Mouse (Mus musculus): ENCODE results near the gene Jak3. TPM values are rescaled to one million over a fixed set of nuclear protein-coding genes. Genes with fewer than 3 reads are reported as not detected.

The Jak3 gene
- total and polyA plus RNA-seq, 3 experiments = 9.4 to 32.3 (median 19.0) TPM

DNA sequence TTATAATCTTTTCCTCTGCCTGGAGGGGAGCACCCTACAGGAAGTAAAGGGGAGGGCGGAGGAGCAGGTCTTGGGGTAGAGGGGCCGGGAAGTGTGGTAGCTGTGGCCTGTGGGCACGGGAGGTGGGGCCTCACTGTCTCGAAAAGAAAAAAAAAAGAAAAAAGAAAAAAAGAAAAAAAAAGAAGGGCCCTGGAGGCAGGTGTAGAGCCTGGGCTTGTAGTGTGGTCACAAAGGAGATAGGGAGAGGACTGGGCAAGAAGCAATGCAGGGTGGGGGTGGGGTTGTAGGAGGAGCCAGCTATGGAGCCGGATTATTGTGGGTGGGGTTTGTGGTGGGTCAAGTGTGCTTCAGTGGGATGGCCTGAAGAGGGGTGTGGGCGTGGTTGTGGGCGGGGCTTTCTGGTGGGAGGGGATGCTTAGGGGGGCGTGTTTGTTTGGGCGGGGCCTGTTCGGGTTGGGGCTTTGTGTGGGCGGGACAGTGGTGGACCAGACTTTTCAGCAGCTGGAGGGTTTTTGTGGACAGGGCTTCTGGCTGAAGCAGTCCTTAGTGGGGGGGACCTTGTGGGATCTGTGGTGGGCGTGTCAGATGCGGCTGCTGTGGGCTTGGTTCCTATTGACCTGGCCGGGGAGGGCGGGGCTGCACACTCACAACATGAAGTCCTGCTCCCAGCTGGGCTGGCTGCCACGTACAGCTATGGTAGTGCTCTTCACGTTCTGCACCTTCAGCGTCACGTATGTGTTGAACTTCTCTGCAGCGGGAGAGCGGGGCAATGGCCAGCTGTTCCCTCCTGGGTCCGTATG lies 10.6 kb upstream of the Jak3 start:
- peak; percentile 51 for DNase-seq

DNA sequence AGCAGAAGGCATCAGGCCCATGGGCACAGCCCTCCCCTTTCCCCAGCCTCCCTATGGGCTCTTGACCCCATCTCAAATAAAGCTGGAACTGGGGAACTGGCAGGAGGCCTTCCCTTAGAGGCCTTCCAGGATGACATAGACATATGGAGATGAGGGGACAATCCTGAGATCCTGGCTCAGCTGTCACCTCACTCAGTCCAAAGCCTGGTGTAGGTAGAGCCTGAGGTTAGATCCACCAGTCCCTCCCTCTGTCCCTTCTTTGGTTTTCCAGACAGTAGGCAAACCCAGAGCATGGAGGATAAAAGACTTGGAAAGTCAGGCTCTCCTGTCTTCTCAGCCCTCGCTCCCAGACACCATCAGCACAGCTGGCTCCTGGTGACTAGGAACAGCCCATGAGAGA lies 9.2 kb upstream of the Jak3 start:
- DNase-seq = no peak

DNA sequence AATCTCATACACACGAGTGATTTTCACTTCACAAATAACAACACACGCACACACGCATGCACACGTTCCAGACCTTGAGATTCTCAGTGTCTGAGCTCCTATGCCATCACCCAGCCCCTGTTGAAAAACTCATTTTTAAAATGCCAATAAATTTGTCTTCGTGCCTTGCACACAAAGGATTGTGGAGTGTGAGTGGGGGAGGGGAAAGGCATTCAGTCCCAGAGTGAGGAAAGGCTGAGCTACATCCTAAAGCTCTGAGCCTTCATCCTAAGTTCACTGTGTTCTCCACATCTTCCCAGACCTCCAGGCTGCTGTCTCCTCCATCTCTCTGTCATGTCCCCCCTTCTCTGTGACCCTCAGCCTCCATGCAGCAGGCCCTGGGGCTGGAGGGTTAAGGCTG lies 8.8 kb upstream of the Jak3 start:
- DNase-seq = no peak

DNA sequence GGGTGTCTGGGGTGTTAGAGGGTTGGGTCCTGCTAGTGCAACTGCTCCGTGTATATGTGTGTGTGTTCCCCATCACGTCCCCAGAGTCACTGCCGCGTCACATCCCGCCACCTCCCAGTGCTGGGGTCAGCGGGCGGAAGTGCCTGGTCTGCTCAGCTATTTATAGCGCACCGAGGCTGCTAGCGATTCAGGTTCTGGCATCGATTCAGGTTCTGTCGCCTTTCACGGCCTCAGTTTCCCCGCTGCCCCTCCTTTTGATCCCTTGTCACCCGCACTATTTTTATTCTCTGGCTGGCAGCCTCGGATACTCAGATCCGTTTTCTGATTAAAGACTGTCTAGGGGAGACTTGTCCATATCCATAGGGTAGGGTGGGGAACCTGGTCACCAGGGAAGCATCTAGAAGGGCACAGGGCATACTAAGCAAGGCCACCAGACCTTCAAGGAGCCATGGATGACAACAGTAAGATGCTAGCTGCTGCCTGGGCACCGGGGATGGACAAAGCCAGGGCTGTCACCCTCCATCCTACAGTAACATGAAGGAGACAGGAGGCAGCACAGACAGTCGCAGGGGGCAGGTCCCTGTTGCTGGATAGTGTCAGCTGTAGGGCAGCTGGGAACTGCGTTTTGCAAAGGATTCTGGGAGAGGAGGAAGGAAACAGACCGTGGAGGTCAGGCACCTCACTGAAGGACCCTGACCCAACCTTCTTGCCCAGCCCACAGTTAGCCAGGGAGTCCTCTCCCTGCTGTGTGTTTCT lies 7.7 kb upstream of the Jak3 start:
- peak; percentile 44 for DNase-seq

DNA sequence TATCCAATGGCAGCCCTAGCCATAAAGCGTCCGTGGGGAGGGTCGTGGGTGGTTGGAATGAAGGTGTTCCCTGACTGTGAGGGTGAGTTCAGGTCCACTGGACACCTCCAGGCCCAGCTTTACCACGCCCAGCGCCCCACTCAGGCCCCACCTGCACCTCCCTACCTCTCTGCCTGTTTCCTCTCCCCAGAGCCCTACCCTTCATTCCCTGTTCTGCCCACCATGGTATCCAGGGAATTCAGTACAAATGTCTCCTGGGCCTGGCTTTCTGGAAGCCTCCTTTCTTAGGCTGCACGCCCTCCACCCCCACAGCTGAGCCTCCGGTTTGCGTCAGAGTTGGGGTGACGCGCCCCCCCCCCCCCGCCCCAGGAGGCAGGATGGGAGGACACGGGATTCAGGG lies 5.9 kb upstream of the Jak3 start:
- no peak for DNase-seq

DNA sequence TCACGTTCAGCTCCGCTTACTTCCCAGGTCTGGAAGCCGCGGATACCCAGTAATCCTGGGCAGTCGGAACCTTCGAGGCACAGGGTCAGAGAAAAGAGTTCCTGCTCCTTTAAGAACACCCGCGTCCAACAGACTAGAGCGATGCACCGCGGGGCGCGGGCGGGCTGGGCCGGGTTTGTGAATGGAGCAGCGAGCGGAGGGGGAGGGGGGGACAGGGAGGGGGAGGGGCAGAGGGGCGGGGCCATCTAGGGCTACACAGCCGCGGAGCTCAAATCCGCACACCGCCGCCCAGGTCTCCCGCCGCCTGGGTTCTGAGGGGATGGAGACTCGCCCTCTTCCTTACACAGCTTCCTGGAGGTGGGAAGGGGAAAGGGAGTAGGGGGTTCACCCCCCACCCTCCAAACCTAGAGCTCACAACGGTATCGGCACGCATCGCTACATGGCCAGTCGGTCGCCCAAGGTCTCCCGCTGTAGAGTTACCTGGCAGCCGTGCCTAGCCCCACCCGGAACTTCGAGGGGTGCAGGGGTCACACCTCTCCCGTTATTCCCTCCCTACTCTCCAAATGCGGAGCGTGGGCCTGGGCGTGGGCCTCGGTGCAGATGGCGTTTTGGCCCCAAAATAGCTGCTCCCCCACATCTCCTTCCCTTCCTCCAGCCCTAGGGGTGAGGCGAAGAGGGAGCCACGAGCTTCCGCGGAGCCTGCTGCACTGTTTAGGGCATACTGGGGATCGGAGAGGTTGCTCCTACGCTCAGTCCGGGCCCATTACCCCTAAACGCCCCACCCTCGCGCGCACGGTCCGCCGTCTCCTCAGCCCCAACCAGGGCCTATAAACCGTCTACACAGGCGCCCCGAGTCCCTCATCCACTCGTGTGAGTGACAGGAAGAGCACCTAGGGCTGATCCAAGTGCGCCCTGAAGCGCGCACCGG lies 5.2 kb upstream of the Jak3 start:
- no peak for DNase-seq

DNA sequence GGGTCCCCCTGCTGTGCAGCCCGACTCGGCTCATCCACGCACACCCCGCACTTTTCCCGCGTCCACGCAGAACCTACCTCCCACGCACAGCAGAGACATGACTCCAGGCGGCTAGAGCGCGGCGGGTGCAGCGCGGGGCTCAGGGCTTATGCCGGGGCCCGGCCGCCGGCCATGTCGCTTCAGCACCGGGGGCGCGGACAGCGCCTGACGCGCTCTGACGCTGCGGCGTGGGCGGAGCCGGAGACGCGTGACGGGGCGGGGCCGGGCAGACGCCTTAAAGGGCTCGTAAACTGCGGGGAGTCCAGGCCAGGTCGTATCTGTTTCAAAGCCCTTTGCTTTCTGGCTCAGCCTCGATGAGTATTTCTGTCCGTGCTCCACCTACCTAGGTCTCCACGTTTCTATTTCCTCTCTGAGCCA lies 4.5 kb upstream of the Jak3 start, which contains the start of gene Unc13a:
Gene Unc13a, minus strand, starts transcription at position 209 of the 417 bp plus-strand sequence.
- DNase-seq = peak; percentile 92

DNA sequence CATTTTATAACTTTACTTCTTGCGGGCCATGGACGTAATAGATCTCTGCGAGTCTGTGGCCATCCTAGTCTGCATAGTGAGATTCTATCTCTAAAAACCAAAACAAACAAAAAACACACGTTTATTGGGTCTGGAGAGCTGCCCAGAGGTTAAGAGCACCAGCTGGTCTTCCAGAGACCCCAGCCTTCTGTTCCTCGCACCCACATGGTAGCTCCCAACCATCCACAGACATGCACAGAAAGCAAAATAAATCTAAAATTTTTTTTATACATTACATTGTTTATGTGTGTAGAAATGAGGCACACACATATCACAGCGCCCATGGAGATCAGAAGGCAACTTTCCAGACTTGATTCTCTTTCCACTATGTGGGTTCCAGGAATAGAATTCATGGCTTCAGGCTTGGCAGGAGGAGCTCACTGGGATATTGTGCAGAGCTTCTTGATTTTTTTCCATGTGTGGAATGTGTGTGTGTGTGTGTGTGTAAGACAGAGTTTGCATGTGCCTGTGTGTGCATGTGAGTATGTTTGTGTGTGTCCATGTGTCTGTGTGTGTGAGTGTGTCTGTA lies 3.8 kb upstream of the Jak3 start:
- DNase-seq = no peak

DNA sequence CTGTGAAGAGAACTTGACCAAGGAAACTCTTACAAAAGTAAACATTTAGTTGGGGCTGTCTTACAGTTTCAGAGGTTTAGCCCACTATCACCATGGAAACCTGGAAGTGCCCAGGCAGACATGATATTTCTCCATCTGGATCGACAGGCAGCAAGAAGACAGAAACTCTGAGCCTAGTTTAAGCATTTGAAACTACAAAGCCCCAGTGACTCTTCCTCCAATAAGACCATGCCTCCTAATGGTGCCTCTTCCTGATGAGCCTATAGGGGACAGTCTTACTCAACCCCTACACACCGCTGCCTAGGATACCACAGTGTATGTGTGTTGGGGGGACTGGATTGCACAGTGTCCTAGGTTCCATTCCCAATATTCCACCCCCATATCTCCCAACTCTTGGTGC lies 2.0 kb upstream of the Jak3 start:
- DNase-seq = no peak

DNA sequence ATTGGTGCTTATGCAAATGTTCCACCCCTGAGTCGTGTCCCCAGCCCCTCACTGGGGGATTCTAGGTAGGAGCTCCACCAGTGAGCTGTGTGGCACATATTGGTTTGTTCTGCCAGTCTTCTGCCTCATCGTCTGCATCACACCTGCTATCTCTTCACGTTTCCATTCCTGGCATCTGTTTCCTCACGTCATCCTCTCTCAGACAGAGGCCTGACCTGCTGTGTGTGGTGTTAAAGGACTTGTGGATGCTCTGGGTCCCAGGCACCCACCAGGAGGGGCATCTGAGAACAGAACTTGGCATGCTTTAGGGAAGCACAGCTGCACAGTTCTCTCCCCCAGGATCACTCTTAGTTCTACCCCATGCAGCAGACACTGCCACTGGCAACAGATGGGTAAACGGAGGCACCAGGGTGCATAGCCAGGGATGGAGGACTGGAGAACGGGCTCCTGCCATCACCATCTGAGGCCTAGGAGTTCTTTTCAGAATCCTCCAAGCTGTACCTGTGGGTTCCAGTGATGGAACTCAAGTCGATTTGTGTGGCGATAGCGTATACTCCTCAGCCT lies 558 bp upstream of the Jak3 start:
- DNase-seq = no peak

DNA sequence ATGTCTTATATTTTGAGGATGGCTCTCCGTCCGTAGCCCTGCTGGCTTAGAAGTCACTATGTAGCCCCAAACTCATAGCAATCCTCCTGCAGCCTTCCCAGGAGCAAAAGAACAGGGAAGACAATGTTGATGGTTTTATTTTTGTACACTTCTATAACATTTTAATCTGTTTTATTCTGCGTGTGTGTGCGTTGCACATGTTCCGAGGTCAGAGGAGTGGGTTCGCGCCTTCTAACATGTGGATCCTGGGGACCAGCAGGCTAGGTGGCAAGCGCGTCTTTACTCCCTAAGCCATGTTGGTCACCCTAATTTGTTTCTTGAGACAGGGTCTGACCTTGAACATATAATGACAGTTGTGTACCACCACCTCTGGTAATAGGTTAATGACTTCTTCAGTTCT lies 707 bp downstream of the Jak3 start:
- DNase-seq = no peak

DNA sequence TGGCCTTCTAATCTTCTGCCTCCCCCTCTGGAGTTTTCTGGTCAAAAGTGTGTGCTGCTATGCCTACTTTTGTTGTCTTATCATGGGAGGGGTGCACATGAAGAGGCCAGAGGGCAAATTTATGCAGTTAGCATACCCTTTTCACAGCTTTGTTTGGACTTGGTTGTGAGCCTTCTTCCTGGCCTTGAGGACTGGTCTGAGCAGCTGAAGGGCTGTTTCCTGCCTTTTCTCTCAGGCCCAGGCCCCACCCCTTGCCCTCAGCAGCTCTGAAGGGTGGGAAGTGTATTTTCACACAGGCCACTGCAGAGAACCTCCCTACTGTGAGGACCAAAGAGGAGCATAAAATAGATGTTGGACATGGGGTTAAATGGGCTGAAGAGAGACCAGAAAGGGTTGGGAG lies 1.5 kb downstream of the Jak3 start:
- peak; percentile 52 for DNase-seq

DNA sequence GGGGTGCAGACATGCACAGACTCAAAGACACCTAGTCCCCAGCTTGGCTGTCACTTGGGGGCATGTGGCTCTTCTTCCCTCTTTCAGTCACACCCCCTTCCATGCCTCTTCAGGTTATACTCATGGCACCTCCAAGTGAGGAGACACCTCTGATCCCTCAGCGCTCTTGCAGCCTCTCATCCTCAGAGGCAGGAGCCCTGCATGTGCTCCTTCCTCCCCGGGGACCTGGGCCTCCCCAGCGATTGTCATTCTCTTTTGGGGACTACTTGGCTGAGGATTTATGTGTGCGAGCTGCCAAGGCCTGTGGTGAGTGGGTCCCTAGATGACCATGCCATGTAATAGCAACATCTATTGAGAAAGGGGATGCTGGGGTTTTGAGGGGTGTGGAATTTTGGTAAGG lies 2.1 kb downstream of the Jak3 start:
- DNase-seq = no peak

DNA sequence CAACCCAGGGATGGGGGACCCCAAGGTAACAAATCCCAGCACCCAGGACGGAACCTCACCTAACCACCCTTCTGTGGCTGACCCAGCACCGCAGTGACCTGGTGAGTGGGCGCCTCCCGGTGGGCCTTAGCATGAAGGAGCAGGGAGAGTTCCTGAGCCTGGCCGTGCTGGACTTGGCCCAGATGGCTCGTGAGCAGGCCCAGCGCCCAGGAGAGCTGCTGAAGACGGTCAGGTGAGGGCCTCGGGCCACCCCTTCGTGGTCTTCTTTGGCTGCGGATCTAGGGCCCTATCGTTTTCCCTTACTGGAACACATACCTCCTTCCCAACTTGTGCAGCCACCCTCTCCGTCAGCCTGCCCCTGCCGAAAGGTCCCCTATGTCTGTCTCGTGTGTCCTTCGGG lies 3.0 kb downstream of the Jak3 start:
- no peak for DNase-seq

DNA sequence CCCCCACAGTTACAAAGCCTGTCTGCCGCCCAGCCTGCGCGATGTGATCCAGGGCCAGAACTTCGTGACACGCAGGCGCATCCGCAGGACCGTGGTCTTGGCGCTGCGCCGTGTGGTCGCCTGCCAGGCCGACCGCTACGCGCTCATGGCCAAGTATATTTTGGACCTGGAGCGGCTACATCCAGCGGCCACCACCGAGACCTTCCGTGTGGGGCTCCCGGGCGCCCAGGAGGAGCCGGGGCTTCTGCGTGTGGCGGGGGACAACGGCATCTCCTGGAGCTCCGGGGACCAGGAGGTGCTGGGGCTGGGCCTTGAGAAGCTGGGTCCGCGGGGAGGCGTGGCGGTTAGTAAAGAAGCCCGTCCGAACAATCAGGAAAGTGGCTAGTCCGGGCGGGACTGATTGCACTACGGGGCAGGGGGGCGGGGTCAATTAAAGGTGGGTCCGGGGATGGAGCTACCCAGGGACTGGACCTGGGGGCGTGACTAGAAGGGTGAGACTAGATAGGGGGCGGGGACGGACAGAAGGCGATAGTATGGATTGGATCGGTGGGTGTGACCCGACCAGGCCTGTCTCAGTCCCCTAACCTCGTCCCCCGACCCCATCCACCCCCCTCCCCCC lies 3.6 kb downstream of the Jak3 start:
- DNase-seq = peak; percentile 49

DNA sequence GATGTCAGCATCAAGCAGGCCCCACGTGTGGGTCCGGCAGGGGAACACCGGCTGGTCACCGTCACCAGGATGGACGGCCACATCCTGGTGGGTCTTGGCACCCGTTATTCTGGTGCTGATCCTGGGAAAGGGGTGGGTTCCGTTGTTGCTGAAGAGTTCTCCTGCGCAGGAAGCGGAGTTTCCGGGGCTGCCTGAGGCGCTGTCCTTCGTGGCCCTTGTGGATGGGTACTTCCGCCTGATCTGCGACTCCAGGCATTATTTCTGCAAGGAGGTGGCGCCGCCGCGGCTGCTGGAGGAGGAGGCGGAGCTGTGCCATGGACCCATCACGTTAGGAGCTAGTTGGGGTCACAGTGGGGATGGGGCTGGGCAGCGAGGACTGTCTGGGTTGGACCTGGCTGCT lies 4.4 kb downstream of the Jak3 start:
- peak; percentile 42 for DNase-seq

DNA sequence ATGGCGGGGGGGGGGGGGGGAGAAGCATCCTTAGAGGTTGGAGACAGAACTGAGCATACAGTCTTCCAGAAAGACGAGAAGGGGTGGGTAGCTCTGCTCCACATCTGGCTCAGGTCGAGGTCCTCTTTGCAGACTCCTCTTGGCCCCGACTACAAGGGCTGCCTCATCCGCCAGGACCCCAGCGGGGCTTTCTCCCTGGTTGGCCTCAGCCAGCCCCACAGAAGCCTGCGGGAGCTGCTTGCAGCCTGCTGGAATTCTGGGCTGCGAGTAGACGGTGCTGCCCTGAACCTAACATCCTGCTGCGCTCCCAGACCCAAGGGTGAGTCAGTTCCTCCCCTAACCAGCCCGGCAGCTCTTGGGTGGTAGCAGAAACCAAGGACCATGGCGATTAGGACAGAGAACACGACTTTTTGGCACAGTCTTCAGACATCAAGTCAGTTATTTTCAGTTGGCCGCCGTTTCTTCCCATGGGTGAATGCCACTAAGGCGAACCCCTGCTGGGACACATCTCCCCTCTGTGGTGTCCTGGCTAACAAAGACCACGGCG lies 5.3 kb downstream of the Jak3 start:
- no peak for DNase-seq

DNA sequence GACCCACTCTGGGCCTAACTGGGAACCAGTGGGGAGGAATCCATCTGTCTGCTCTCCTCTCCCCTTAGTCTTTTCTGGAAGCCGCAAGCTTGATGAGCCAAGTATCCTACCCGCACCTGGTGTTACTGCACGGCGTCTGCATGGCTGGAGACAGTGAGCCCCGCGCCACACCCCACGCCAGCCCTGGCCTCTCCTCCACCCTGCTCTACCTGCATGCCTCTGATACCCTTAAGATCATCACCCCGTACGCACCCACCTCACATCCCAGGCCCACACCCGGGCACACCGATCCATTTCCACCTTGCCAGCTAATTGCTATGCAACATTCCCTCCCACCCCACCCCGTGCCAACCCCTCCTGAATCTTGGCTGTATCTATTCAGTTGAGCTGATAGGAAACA lies 6.7 kb downstream of the Jak3 start:
- no peak for DNase-seq

DNA sequence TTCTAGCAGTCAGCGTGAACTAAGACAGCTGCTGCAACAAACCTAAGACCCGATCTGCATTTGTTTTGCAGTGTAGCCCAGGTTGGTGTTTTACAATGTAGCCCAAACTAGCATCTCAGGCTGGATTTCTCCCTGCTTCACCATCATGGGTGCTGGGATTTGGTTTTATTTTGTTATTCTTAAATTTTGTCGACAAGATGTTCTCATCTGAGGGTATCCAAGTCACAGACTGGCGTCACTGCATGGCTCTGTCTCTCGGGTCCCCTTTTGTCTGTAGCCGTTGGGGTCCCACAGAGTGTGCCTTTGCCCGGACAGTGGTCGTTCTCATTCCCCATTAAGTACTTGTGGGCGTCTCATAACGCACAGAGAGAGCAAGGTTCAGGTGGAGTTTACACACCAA lies 8.6 kb downstream of the Jak3 start:
- no peak for DNase-seq

DNA sequence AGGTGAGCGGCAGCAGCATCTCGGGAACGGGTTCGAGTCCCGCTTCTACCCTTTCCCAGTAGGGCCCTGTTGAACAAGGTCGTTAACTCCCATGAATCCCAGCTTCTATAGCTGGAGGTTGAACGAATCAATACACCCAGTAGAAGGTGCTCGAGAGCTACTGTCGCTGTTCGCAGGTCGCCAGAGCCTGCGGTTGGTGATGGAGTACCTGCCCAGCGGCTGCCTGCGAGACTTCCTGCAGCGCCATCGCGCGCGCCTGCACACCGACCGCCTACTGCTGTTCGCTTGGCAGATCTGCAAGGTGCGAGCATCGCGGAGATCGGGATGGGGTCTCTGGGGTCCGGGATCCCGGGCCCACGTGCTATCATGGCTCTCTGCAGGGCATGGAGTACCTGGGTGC lies 9.5 kb downstream of the Jak3 start:
- no peak for DNase-seq

DNA sequence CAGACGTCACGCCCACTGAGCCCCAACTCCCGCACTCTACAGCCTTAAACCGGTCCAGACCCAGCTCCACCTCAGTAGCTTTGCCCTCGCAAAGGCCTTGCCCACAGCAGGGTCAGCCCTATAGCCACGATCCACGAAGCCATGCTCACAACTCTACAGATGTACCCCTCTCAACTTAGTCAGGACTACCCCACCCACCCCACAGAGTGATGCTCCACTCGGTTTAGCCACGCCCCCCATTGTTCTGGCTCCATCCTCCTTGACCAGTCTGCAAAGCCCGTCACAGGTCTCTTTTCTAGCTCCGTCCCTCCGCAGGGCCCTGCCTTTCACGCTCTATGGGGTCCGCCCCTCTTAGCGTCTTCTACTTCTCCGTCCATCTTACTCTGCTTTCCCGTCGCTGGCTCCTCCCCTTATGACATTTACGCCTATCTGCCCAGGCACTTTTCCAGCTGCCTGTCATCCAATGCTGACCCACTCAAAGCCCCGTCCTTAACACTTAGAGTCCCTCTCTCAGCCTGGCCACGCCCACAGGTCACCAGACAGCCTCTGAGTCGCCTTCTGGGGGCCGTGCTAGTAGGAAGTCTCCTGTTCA lies 10.1 kb downstream of the Jak3 start:
- no peak for DNase-seq
